In genomic region chr2:13400831-13401230, GRCm38 (mm10) we compare ENCODE assay signal across 21 mouse cellular contexts.
DNase-seq lines count a peak whose midpoint lies in the region; ATAC-seq and TF ChIP-seq lines count a peak whose summit lies in the region.
"Had no signal": no experiment of that assay in that cellular context is flagged by ENCODE, and none has a peak within 500 bp of the region (broad histone marks: within the 10 kb centered on the region; RNA-seq: fewer than 3 reads in every experiment).

No protein-coding gene starts in this region.

- DNase-seq in forebrain, embryonic 10.5 days (ENCODE audit: extremely low spot score, low spot score) = no peak
- peak; percentile 57 to 65 for DNase-seq in heart, adult 9 months (ENCODE audit: low spot score in 2 of 2)
- no peak for DNase-seq in heart, postnatal 10 days
- no peak for DNase-seq in lung, adult 2 months
- DNase-seq in lung, postnatal 4 days = peak; percentile 26 to 73
- no peak for DNase-seq in layer of hippocampus, postnatal 14 days (ENCODE audit: low spot score in 2 of 2)
- DNase-seq: adrenal gland, postnatal 10 days; cerebellum, postnatal 14 days; forebrain, postnatal 0 days; kidney, adult 8-10 months; kidney, postnatal 25 days; lung, embryonic 14.5 days; right cerebral cortex, postnatal 25 days had no signal

- intact Hi-C loops in heart, postnatal 10 days (cut with DNase I) = no loop called here

- TF ChIP-seq POLR2A in lung, adult 2 months (IDR thresholded peaks at IDR 0.05; ENCODE audit: borderline replicate concordance, extremely low read depth, low read depth, low read length) = 0 out of 2 replicates have a peak, but pooled peaks have one; percentile 4

- H3K27me3 ChIP-seq in forebrain, embryonic 10.5 days (ENCODE audit: poor library complexity, severe bottlenecking) = no peaks in the 10 kb centered on the region
- no peaks in the 10 kb centered on the region for H3K27me3 ChIP-seq in forebrain, embryonic 12.5 days
- H3K27me3 ChIP-seq: embryonic facial prominence, embryonic 13.5 days; heart, embryonic 15.5 days; hindbrain, embryonic 13.5 days; Patski had no signal

- H3K4me3 ChIP-seq in forebrain, embryonic 10.5 days = no peak overlapping the region
- no peak overlapping the region for H3K4me3 ChIP-seq in forebrain, embryonic 12.5 days (replicated peaks)
- H3K4me3 ChIP-seq in lung, adult 2 months (replicated peaks; ENCODE audit: extremely low read depth, low read depth, low read length) = no peak overlapping the region
- H3K4me3 ChIP-seq: embryonic facial prominence, embryonic 13.5 days; heart, embryonic 15.5 days; hindbrain, embryonic 13.5 days; left cerebral cortex, adult 2 months had no signal

- 0 out of 2 replicates have a peak overlapping the region, but pooled peaks have one; percentile 31 for H3K27ac ChIP-seq in forebrain, embryonic 10.5 days
- no peak overlapping the region for H3K27ac ChIP-seq in forebrain, embryonic 12.5 days
- H3K27ac ChIP-seq: embryonic facial prominence, embryonic 13.5 days; heart, embryonic 15.5 days; hindbrain, embryonic 13.5 days; left cerebral cortex, adult 2 months had no signal

- H3K4me1 ChIP-seq in forebrain, embryonic 10.5 days = peaks cover 40% of the 10 kb centered on the region
- H3K4me1 ChIP-seq in forebrain, embryonic 12.5 days = peaks cover 28% of the 10 kb centered on the region
- H3K4me1 ChIP-seq in lung, adult 2 months (ENCODE audit: control insufficient read depth, insufficient read depth, low read length) = peaks cover 13% of the 10 kb centered on the region
- H3K4me1 ChIP-seq: embryonic facial prominence, embryonic 13.5 days had no signal

- H3K9me3 ChIP-seq in forebrain, embryonic 10.5 days = no peaks in the 10 kb centered on the region
- H3K9me3 ChIP-seq in forebrain, embryonic 12.5 days = no peaks in the 10 kb centered on the region
- H3K9me3 ChIP-seq: embryonic facial prominence, embryonic 13.5 days; heart, embryonic 15.5 days; hindbrain, embryonic 13.5 days had no signal

- whole genome bisulfite sequencing in forebrain, embryonic 10.5 days = 86% methylated on average over 6 of the region's 6 CpGs
- WGBS in forebrain, embryonic 12.5 days = 88% methylated on average over 6 of the region's 6 CpGs
- 79% methylated on average over 6 of the region's 6 CpGs for WGBS in lung, adult 2 months

- H3K9ac ChIP-seq in forebrain, embryonic 12.5 days = no peak overlapping the region
- H3K9ac ChIP-seq: embryonic facial prominence, embryonic 13.5 days; forebrain, postnatal 0 days; heart, embryonic 15.5 days; hindbrain, embryonic 13.5 days; lung, embryonic 14.5 days had no signal

- H3K36me3 ChIP-seq in forebrain, embryonic 10.5 days (replicated peaks) = no peaks in the 10 kb centered on the region
- H3K36me3 ChIP-seq in forebrain, embryonic 12.5 days (replicated peaks) = no peaks in the 10 kb centered on the region
- H3K36me3 ChIP-seq: embryonic facial prominence, embryonic 13.5 days; heart, embryonic 15.5 days; hindbrain, embryonic 13.5 days had no signal

- no peak overlapping the region for H3K4me2 ChIP-seq in forebrain, embryonic 12.5 days
- H3K4me2 ChIP-seq: embryonic facial prominence, embryonic 13.5 days; heart, embryonic 15.5 days; hindbrain, embryonic 13.5 days; liver, embryonic 11.5 days; lung, embryonic 14.5 days had no signal

- ATAC-seq in forebrain, embryonic 12.5 days (ENCODE audit: low FRiP score) = no peak
- ATAC-seq: CD4-positive, CD25-positive, alpha-beta regulatory T cell, adult 4 months; forebrain, postnatal 0 days; Patski had no signal

- TF ChIP-seq CTCF in lung, adult 2 months (IDR thresholded peaks at IDR 0.05; ENCODE audit: insufficient read depth, low read length) = no peak

Comparison
In these comparisons a context has a peak if more than half of its experiments do, and no peak if none do; other contexts are left out.
1. DNase-seq: peak in heart, adult 9 months (2 of 2) and lung, postnatal 4 days (2 of 2); none in forebrain, embryonic 10.5 days (single experiment), heart, postnatal 10 days (0 of 2), lung, adult 2 months (single experiment) and layer of hippocampus, postnatal 14 days (0 of 2).